Mouse (Mus musculus) bone marrow, adult 2 months (tissue): Measurements from ENCODE around the gene Ndufa12.

Experiments
- CTCF ChIP-seq: fragments of 200-500 bp; IDR thresholded peaks from 2 replicates; pipeline ENCODE4 v1.5.1; 2011; ENCODE audit warnings: low read length, control low read depth; ENCODE audit not compliant: control insufficient read depth, insufficient read depth
- POLR2A ChIP-seq: fragments of 200-500 bp; IDR thresholded peaks from 2 replicates; pipeline ENCODE4 v1.6.1; 2011; ENCODE audit warnings: low read depth, mild to moderate bottlenecking, control low read depth, low read length, borderline replicate concordance; ENCODE audit not compliant: control insufficient read depth

- TF ChIP-seq CTCF (no peak), POLR2A (no peak)
Observed at GRCm38 (mm10) chr10:94231025-94231424, 32.5 kb downstream of the Ndufa12 start.
